Mouse (Mus musculus): Measurements from ENCODE around the gene Cd5. TPM values are rescaled to one million over a fixed set of nuclear protein-coding genes. Genes with fewer than 3 reads are reported as not detected.

The Cd5 gene
- polyA plus RNA-seq, 1 experiment = 2.6 TPM

DNA sequence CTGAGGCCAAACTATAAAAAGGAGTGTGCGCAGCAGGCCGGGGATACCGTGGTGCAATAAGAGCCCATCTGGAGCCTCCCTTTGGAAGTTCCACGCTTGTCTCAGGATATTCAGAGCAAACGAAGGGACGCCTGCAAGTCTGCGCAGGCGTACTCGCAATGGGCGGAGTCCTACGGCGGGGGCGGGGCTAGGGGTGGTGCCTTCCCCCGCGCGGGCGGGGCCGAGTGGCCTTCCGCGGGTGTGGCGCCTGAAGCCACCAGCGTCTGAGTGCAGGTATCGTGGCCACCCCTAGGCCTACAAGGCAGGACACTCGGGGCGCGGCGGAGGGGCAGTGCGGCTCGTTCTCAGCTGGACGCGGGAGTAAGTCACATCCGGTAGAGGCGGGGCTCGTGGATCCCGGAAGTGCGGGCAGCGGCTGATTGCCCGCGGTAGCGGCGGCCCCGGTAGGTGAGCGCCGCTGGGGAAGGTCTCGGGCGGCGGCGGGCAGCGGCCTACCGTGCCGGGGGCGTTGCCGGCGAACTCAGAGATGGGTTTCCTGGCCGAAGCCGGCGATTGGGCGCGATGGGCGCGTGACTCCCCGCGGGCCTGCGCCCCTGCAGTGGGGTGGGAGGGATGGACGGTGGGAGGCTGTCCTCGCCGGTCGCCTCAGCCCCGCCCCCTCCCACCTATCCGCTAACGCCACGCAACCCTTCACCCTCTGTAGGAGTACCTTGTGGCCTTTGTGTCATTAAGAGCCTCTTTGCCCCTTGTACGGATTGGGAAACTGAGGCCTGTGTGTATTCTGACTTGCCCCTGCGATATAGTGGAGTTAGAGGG lies 50.1 kb downstream of the Cd5 start, which contains the start of gene Vps37c:
Gene Vps37c, plus strand, starts transcription at position 199 of the 816 bp plus-strand sequence.
- Histone ChIP-seq H3K36me3 (ENCODE audit: control insufficient read depth, insufficient read depth, low read length) (no peaks in the 10 kb centered on the region), H3K27me3 (ENCODE audit: control insufficient read depth, insufficient read depth, low read length) (no peaks in the 10 kb centered on the region), H3K4me3 (ENCODE audit: low read depth, low read length) (peak within 1 kb of the TSS; percentile 77), H3K4me1 (ENCODE audit: control insufficient read depth, insufficient read depth, insufficient read length, low read length) (peaks cover 20% of the 10 kb centered on the region; the same call in 1 of the 2 replicates), H3K27ac (ENCODE audit: insufficient read depth, low read depth, low read length) (peak within 1 kb of the TSS; percentile 94)
- under 1% methylated on average over 74 of the region's 74 CpGs for WGBS
- no peak for TF ChIP-seq CTCF (IDR thresholded peaks at IDR 0.05; ENCODE audit: extremely low read depth, insufficient read length, insufficient replicate concordance, low read depth, low read length)
- TF ChIP-seq POLR2A (IDR thresholded peaks at IDR 0.05; ENCODE audit: low read depth, low read length) = peak; percentile 41; the same call in 1 of the 2 replicates

DNA sequence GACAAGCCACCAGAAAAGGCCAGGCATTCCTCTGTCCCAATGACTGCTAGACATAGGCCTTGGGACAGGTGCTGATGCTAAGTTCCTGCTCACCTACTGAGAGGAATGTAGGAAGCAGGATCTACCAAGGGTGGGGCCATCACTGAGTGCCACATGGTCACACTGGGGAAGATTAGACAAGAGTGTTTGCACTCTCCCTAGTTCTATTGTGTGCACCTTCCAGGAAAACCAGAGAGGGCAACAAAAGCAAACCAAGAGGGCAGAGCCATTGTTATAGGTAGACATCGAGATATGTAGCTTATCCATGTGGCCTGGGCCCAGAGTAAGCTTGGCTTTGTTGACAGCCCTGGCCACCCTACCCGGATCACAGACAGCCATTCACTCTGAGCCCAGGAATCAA lies 53.1 kb downstream of the Cd5 start:
- H3K27ac ChIP-seq (ENCODE audit: insufficient read depth, low read depth, low read length) = 0 out of 2 replicates have a peak overlapping the region, but pooled peaks have one; percentile 28
- WGBS = 51% methylated on average over 2 of the region's 2 CpGs
- no peaks in the 10 kb centered on the region for H3K36me3 ChIP-seq (ENCODE audit: control insufficient read depth, insufficient read depth, low read length)
- H3K27me3 ChIP-seq (ENCODE audit: control insufficient read depth, insufficient read depth, low read length) = no peaks in the 10 kb centered on the region
- TF ChIP-seq CTCF (IDR thresholded peaks at IDR 0.05; ENCODE audit: extremely low read depth, insufficient read length, insufficient replicate concordance, low read depth, low read length) (no peak), POLR2A (IDR thresholded peaks at IDR 0.05; ENCODE audit: low read depth, low read length) (no peak)
- H3K4me1 ChIP-seq (ENCODE audit: control insufficient read depth, insufficient read depth, insufficient read length, low read length) = peaks cover 7% of the 10 kb centered on the region; the same call in 1 of the 2 replicates
- no peak overlapping the region for H3K4me3 ChIP-seq (ENCODE audit: low read depth, low read length)

DNA sequence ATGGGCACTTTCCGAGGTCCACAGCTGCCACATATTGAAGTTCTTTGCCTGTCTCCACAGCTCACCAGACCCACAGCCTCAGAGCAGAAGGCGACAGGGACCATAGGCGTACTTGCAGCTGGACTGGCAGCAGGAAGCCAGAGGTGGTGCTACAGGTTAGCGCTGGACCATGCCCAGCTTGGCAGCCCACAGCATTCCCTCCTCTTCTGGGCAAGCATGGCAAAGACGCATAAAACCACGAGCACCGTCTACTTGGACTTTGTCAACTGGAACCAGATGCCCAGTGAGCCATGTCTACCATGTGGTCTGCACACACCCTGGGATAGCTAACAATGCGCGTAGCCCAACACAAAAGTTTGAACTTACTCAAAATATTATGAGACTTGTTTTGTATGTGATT lies 53.7 kb downstream of the Cd5 start:
- TF ChIP-seq POLR2A (IDR thresholded peaks at IDR 0.05; ENCODE audit: low read depth, low read length) = no peak
- TF ChIP-seq CTCF (IDR thresholded peaks at IDR 0.05; ENCODE audit: extremely low read depth, insufficient read length, insufficient replicate concordance, low read depth, low read length) = no peak
- Histone ChIP-seq H3K4me3 (ENCODE audit: low read depth, low read length) (no peak overlapping the region), H3K4me1 (ENCODE audit: control insufficient read depth, insufficient read depth, insufficient read length, low read length) (peaks cover 5% of the 10 kb centered on the region; the same call in 1 of the 2 replicates), H3K27ac (ENCODE audit: insufficient read depth, low read depth, low read length) (no peak overlapping the region), H3K36me3 (ENCODE audit: control insufficient read depth, insufficient read depth, low read length) (no peaks in the 10 kb centered on the region), H3K27me3 (ENCODE audit: control insufficient read depth, insufficient read depth, low read length) (no peaks in the 10 kb centered on the region)
- WGBS = 82% methylated on average over 9 of the region's 9 CpGs

DNA sequence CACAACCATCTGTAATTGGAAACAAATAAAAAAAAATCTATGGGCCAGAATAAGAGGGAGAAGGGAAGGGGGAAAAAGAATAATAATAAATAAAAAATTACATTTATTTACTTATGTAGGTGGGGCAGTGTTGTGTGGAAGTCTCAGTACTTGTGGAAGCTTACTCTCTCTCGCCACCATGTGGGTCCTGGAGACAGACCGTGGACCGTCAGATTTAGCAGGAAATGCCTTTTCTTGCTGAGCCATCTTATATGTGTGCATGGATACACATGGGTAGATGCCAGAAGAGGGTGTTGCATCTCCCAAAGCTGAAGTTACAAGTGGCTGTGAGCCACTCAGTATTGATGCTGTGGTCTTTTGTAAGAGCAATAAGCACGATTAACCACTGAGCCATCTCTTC lies 57.2 kb downstream of the Cd5 start:
- no peak overlapping the region for H3K27ac ChIP-seq (ENCODE audit: insufficient read depth, low read depth, low read length)
- WGBS = 31% methylated on average over 4 of the region's 4 CpGs
- TF ChIP-seq POLR2A (IDR thresholded peaks at IDR 0.05; ENCODE audit: low read depth, low read length) (no peak), CTCF (IDR thresholded peaks at IDR 0.05; ENCODE audit: extremely low read depth, insufficient read length, insufficient replicate concordance, low read depth, low read length) (no peak)
- H3K36me3 ChIP-seq (ENCODE audit: control insufficient read depth, insufficient read depth, low read length) = no peaks in the 10 kb centered on the region
- H3K4me3 ChIP-seq (ENCODE audit: low read depth, low read length) = no peak overlapping the region
- H3K4me1 ChIP-seq (ENCODE audit: control insufficient read depth, insufficient read depth, insufficient read length, low read length) = no peaks in the 10 kb centered on the region
- no peaks in the 10 kb centered on the region for H3K27me3 ChIP-seq (ENCODE audit: control insufficient read depth, insufficient read depth, low read length)

DNA sequence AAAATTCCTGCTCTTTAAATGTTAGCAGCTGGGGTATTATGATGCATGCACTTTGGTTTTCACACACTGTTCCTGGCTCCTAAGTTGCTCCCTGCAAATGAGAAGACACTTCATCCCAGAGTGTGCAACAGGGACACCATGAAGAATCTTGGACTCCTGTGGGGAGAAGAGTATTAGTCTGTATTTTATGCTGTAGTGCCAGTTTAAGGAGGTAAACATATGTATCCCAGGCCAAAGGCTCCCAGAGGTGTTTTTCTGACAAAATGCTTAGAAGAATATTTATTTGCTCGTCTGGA lies 60.1 kb downstream of the Cd5 start:
- Histone ChIP-seq H3K36me3 (ENCODE audit: control insufficient read depth, insufficient read depth, low read length) (no peaks in the 10 kb centered on the region), H3K27ac (ENCODE audit: insufficient read depth, low read depth, low read length) (no peak overlapping the region), H3K4me3 (ENCODE audit: low read depth, low read length) (no peak overlapping the region), H3K4me1 (ENCODE audit: control insufficient read depth, insufficient read depth, insufficient read length, low read length) (no peaks in the 10 kb centered on the region), H3K27me3 (ENCODE audit: control insufficient read depth, insufficient read depth, low read length) (no peaks in the 10 kb centered on the region)
- TF ChIP-seq POLR2A (IDR thresholded peaks at IDR 0.05; ENCODE audit: low read depth, low read length) = no peak
- no peak for TF ChIP-seq CTCF (IDR thresholded peaks at IDR 0.05; ENCODE audit: extremely low read depth, insufficient read length, insufficient replicate concordance, low read depth, low read length)
- 89% methylated on average over 1 of the region's 1 CpGs for WGBS

DNA sequence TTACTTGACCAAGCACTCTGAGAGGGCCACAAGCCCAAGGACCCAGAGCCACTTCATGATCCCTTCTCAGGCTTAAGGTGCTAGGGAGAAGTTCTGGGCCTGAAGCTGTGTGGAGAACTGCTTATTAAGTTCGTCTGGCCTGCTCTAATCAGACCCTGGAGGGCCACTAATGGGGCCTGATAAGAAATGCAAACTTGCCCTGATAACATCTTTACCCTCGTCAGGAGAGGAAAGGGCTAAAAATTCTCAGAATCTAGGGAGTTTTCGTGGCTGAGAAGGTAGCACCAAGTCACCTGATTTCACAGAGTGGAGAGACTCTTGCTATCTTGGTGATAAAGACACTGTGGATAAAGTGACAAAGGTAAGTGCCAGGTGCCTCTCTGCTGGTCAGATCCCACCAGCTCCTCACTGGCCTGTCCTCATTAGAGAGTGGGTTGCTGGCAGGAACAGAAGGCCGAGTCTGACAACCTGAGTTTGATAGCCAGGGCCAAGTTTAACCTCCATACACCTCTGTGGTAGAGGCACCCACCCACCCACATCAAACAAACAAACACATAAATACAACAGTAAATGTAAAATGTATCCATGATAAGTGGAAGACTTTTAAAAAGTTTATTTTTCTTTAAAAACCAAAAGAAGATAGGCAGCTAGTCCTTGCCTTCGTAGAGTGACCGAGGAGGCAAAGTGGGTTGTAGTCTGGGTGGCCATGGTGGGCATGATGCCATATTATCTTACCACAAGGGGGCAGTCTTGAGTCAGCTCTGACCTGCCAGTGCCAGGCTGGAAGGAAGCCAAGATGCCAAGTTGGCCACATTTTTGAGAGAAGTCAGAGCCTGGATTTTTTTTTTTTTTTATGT lies 60.7 kb downstream of the Cd5 start, which contains the start of gene Pga5:
Gene Pga5, minus strand, starts transcription at position 157 of the 857 bp plus-strand sequence.
- Histone ChIP-seq H3K36me3 (ENCODE audit: control insufficient read depth, insufficient read depth, low read length) (no peaks in the 10 kb centered on the region), H3K4me1 (ENCODE audit: control insufficient read depth, insufficient read depth, insufficient read length, low read length) (no peaks in the 10 kb centered on the region), H3K4me3 (ENCODE audit: low read depth, low read length) (no peak within 1 kb of the TSS), H3K27ac (ENCODE audit: insufficient read depth, low read depth, low read length) (no peak within 1 kb of the TSS), H3K27me3 (ENCODE audit: control insufficient read depth, insufficient read depth, low read length) (no peaks in the 10 kb centered on the region)
- peak; percentile 98; the same call in 1 of the 2 replicates for TF ChIP-seq CTCF (IDR thresholded peaks at IDR 0.05; ENCODE audit: extremely low read depth, insufficient read length, insufficient replicate concordance, low read depth, low read length)
- no peak for TF ChIP-seq POLR2A (IDR thresholded peaks at IDR 0.05; ENCODE audit: low read depth, low read length)
- 12% methylated on average over 6 of the region's 6 CpGs for WGBS

DNA sequence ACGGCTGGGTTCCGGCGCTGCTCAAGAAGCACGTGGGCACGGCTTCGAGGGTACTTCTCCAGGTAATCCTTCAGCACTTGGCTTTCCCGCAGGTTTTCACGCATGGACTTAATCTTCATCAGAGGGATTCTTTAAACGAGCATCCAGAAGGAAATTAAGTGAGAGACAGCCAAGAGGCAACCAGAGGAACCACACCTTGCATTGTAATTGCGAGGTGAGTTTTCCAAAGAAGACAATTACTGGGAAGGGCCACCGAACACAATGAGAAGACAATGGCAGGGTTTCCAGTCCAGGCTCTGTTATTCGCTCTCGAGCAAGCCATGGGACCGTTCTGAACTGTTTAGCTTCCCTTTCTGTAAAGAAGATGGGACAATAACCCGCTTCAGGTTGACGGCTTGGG lies 62.1 kb downstream of the Cd5 start:
- no peak for TF ChIP-seq POLR2A (IDR thresholded peaks at IDR 0.05; ENCODE audit: low read depth, low read length)
- TF ChIP-seq CTCF (IDR thresholded peaks at IDR 0.05; ENCODE audit: extremely low read depth, insufficient read length, insufficient replicate concordance, low read depth, low read length) = no peak
- Histone ChIP-seq H3K36me3 (ENCODE audit: control insufficient read depth, insufficient read depth, low read length) (no peaks in the 10 kb centered on the region), H3K4me3 (ENCODE audit: low read depth, low read length) (no peak overlapping the region), H3K4me1 (ENCODE audit: control insufficient read depth, insufficient read depth, insufficient read length, low read length) (peaks cover 5% of the 10 kb centered on the region; the same call in 1 of the 2 replicates), H3K27ac (ENCODE audit: insufficient read depth, low read depth, low read length) (no peak overlapping the region), H3K27me3 (ENCODE audit: control insufficient read depth, insufficient read depth, low read length) (no peaks in the 10 kb centered on the region)
- WGBS = 83% methylated on average over 16 of the region's 16 CpGs
